Mouse (Mus musculus) limb, embryonic 11.5 days (tissue): ENCODE measurements around the gene Zfp518a. TPM values are rescaled to one million over a fixed set of nuclear protein-coding genes. Genes with fewer than 3 reads are reported as not detected.

Source experiments
- ATAC-seq: fragments of 200-750 bp; cut with Nextera tagmentation; 2 replicates; pipeline ENCODE4 v1.8.0; 2017; ENCODE audit warnings: low read depth; ENCODE audit not compliant: insufficient number of reproducible peaks, low FRiP score, low TSS enrichment
- DNase-seq: peaks from one replicate; pipeline ENCODE4 v3.0.0-alpha.2; 2015; ENCODE audit warnings: low spot score
- H3K27ac ChIP-seq: fragments of 300-500 bp; sonication (generic); replicated peaks from 2 replicates; pipeline ENCODE4 v1.5.1; 2014; ENCODE audit warnings: low read depth, mild to moderate bottlenecking, low read length
- H3K27me3 ChIP-seq: fragments of 300-500 bp; sonication (generic); 2 replicates; pipeline ENCODE4 v1.6.1; 2014; ENCODE audit warnings: mild to moderate bottlenecking, low read length, mixed read lengths; ENCODE audit not compliant: control insufficient read depth, insufficient read depth
- H3K36me3 ChIP-seq: fragments of 300-500 bp; sonication (generic); 2 replicates; pipeline ENCODE4 v1.6.1; 2014; ENCODE audit warnings: mild to moderate bottlenecking, low read length, moderate library complexity, mixed read lengths; ENCODE audit not compliant: control insufficient read depth, insufficient read depth
- H3K4me1 ChIP-seq: fragments of 300-500 bp; sonication (generic); 2 replicates; pipeline ENCODE4 v1.6.1; 2014; ENCODE audit warnings: low read length, mixed read lengths; ENCODE audit not compliant: control insufficient read depth, insufficient read depth
- H3K4me2 ChIP-seq: fragments of 300-500 bp; sonication (generic); 2 replicates; pipeline ENCODE4 v1.6.1; 2014; ENCODE audit warnings: low read depth, mild to moderate bottlenecking, moderate library complexity; ENCODE audit not compliant: severe bottlenecking
- H3K4me3 ChIP-seq: fragments of 300-500 bp; sonication (generic); 2 replicates; pipeline ENCODE4 v1.5.1; 2014; ENCODE audit warnings: low read depth, low read length
- H3K9ac ChIP-seq: fragments of 300-500 bp; sonication (generic); 2 replicates; pipeline ENCODE4 v1.6.1; 2014; ENCODE audit warnings: mild to moderate bottlenecking, low read length
- H3K9me3 ChIP-seq: fragments of 300-500 bp; sonication (generic); 2 replicates; pipeline ENCODE4 v1.6.1; 2016; ENCODE audit warnings: low read length; ENCODE audit not compliant: control insufficient read depth
- WGBS: fragments of 180-500 bp; shearing (Covaris S2); extraction: QIAGEN DNeasy Blood & Tissue Kit; methylation state at CpG from one replicate; pipeline ENCODE4 v1.1.7; 2014; 5-methylcytosine and 5-hydroxymethylcytosine counted together
- polyA plus RNA-seq: library from polyadenylated mRNA; unstranded; fragments of >200 nt; fragmentation: Nextera tagmentation; extraction: Ambion mirVana; gene quantifications from 2 replicates; pipeline ENCODE4 v1.2.1, GENCODE M21; 2014

Gene Zfp518a
- polyA plus RNA-seq, 1 experiment from 2014 or later, result 17.2 TPM

DNA sequence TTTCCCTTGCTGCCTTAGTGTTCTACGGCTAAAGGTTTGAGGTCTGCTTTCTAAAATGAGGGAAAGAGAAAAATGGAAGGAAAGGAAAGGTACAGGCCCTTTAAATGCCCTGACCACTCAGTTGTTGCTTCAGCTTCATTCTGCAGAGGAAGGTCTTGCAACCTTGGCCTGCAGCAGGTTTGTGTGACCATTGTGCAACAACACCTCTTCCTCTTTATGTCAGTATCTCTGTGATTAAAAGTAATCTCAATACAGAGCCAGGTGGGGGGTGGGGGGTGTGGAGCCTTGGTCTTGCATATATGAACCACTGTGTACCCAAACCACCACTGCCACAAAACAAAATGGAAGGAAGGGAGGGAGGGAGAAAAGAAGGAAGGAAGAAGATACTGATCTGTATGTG, 5.6 kb upstream of the Zfp518a start:
- 90% methylated on average over 1 of the region's 1 CpGs for WGBS
- no peak for DNase-seq
- no peaks in the 10 kb centered on the region for H3K27me3 ChIP-seq
- H3K9me3 ChIP-seq, result no peaks in the 10 kb centered on the region
- H3K9ac ChIP-seq, result no peak overlapping the region
- no peak for ATAC-seq
- H3K27ac ChIP-seq, result no peak overlapping the region
- no peak overlapping the region for H3K4me2 ChIP-seq
- H3K36me3 ChIP-seq, result no peaks in the 10 kb centered on the region
- H3K4me3 ChIP-seq, result no peak overlapping the region
- H3K4me1 ChIP-seq, result no peaks in the 10 kb centered on the region

- 51% methylated on average over 21 of the region's 21 CpGs for WGBS
- Histone ChIP-seq H3K27me3 (no peaks in the 10 kb centered on the region), H3K9ac (peak overlapping the region; percentile 91), H3K4me2 (peak overlapping the region; percentile 62), H3K4me3 (peak overlapping the region; percentile 69), H3K36me3 (no peaks in the 10 kb centered on the region), H3K27ac (peak overlapping the region; percentile 37; the same call in 1 of the 2 replicates), H3K4me1 (no peaks in the 10 kb centered on the region), H3K9me3 (no peaks in the 10 kb centered on the region)
- ATAC-seq (peak; percentile 68), DNase-seq (no peak)
These were observed 416 bp upstream of the Zfp518a start for GRCm38 (mm10) chr19:40894071-40894506.

DNA sequence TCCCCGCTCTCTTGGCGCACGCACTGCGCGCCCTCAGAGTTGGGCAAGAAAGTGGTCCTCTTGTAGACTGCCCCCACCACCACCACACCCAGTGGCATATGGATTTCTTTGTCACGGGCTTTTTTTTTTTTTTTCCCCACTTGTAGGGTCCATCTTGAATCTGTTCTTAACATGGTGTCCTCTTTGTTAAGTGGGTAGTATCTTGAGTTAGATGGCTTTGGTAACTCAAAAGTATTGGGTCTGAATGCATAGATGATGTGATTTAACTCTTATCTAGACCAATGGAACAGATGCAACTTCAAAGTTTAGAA, 843 bp downstream of the Zfp518a start:
- peak; percentile 81; the same call in 1 of the 2 replicates for ATAC-seq
- H3K9me3 ChIP-seq, result no peaks in the 10 kb centered on the region
- peak overlapping the region; percentile 69 for H3K4me3 ChIP-seq
- no peak for DNase-seq
- peak overlapping the region; percentile 91 for H3K27ac ChIP-seq
- peak overlapping the region; percentile 62 for H3K4me2 ChIP-seq
- WGBS, result 2% methylated on average over 6 of the region's 6 CpGs
- H3K9ac ChIP-seq, result peak overlapping the region; percentile 91
- H3K36me3 ChIP-seq, result no peaks in the 10 kb centered on the region
- no peaks in the 10 kb centered on the region for H3K27me3 ChIP-seq
- H3K4me1 ChIP-seq, result no peaks in the 10 kb centered on the region

GRCm38 (mm10) chr19:40931581-40932369, 37.3 kb downstream of the Zfp518a start:
- Histone ChIP-seq H3K27ac (no peak overlapping the region), H3K4me1 (no peaks in the 10 kb centered on the region), H3K4me2 (no peak overlapping the region), H3K27me3 (no peaks in the 10 kb centered on the region), H3K9ac (no peak overlapping the region), H3K4me3 (no peak overlapping the region), H3K36me3 (no peaks in the 10 kb centered on the region), H3K9me3 (no peaks in the 10 kb centered on the region)
- 67% methylated on average over 9 of the region's 9 CpGs for WGBS
- ATAC-seq (no peak), DNase-seq (peak; percentile 41)

DNA sequence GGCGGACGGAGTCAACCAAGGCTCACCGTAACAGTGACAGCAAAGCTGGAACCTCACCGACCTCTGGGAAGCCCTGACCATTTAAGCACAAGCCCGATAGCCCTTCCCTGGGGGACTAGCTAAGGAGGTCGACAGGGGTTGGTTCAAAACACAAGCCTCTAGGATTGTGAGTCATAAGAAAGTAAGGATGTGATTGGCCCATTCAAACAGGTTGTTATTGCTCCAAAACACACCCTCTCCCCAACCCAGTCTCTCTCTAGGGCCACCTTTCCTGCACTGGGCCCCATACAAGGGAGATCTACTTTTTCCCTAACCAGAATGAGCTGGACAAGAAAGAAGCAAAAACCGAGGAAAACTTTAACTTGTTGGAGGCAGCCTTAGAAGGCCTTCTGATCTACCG, 40.9 kb downstream of the Zfp518a start:
- Histone ChIP-seq H3K27me3 (no peaks in the 10 kb centered on the region), H3K4me3 (no peak overlapping the region), H3K9ac (no peak overlapping the region), H3K4me2 (no peak overlapping the region), H3K9me3 (no peaks in the 10 kb centered on the region), H3K4me1 (no peaks in the 10 kb centered on the region), H3K27ac (no peak overlapping the region), H3K36me3 (no peaks in the 10 kb centered on the region)
- WGBS, result 52% methylated on average over 8 of the region's 8 CpGs
- no peak for DNase-seq
- no peak for ATAC-seq

- H3K27ac ChIP-seq, result no peak overlapping the region
- no peak overlapping the region for H3K9ac ChIP-seq
- H3K27me3 ChIP-seq, result no peaks in the 10 kb centered on the region
- H3K4me2 ChIP-seq, result no peak overlapping the region
- no peak overlapping the region for H3K4me3 ChIP-seq
- ATAC-seq (no peak), DNase-seq (no peak)
- no peaks in the 10 kb centered on the region for H3K9me3 ChIP-seq
- WGBS, result 61% methylated on average over 5 of the region's 5 CpGs
- H3K36me3 ChIP-seq, result no peaks in the 10 kb centered on the region
- H3K4me1 ChIP-seq, result no peaks in the 10 kb centered on the region
These were observed 41.5 kb downstream of the Zfp518a start for GRCm38 (mm10) chr19:40936038-40936437.

GRCm38 (mm10) chr19:40943552-40943951, 49.0 kb downstream of the Zfp518a start:
- Histone ChIP-seq H3K9me3 (no peaks in the 10 kb centered on the region), H3K9ac (no peak overlapping the region), H3K27me3 (no peaks in the 10 kb centered on the region), H3K4me2 (no peak overlapping the region), H3K27ac (no peak overlapping the region), H3K4me3 (no peak overlapping the region), H3K4me1 (no peaks in the 10 kb centered on the region), H3K36me3 (no peaks in the 10 kb centered on the region)
- DNase-seq (no peak), ATAC-seq (no peak)
- 92% methylated on average over 7 of the region's 7 CpGs for WGBS

GRCm38 (mm10) chr19:40946937-40947577, 52.6 kb downstream of the Zfp518a start:
- no peaks in the 10 kb centered on the region for H3K27me3 ChIP-seq
- DNase-seq, result no peak
- no peaks in the 10 kb centered on the region for H3K4me1 ChIP-seq
- no peak overlapping the region for H3K27ac ChIP-seq
- WGBS, result 84% methylated on average over 4 of the region's 4 CpGs
- no peak for ATAC-seq
- no peak overlapping the region for H3K4me3 ChIP-seq
- no peak overlapping the region for H3K4me2 ChIP-seq
- no peaks in the 10 kb centered on the region for H3K36me3 ChIP-seq
- H3K9me3 ChIP-seq, result no peaks in the 10 kb centered on the region
- H3K9ac ChIP-seq, result no peak overlapping the region
